Mouse (Mus musculus) CH12.LX (cell line): ENCODE measurements around the gene Synpo2. TPM values are rescaled to one million over a fixed set of nuclear protein-coding genes. Genes with fewer than 3 reads are reported as not detected.
A peak's percentile ranks its signal among the peaks of the same experiment; 100 is the strongest.

Source experiments
- DNase-seq: peaks from one replicate; pipeline ENCODE4 v3.0.0-alpha.2; 2013; ENCODE audit errors: extremely low read depth
- H3K27ac ChIP-seq: 2 replicates; pipeline ENCODE4 v1.5.1; 2012; ENCODE audit warnings: low read depth, mild to moderate bottlenecking, control low read depth, moderate library complexity; ENCODE audit not compliant: insufficient read depth
- H3K27me3 ChIP-seq: replicated peaks from 2 replicates; pipeline ENCODE3; 2012; ENCODE audit warnings: inconsistent platforms
- H3K36me3 ChIP-seq, 2 experiments: replicated peaks in 1 of 2; 2 replicates each; pipeline versions ENCODE3 to v1.6.1; 2012; ENCODE audit warnings: inconsistent platforms in 1 of 2, low read length in 1 of 2, mild to moderate bottlenecking in 1 of 2, mixed read lengths in 1 of 2, moderate library complexity in 1 of 2; ENCODE audit not compliant: control insufficient read depth in 1 of 2, insufficient read depth in 1 of 2
- H3K4me1 ChIP-seq, 2 experiments: 2 replicates each; pipeline ENCODE4 v1.6.1; 2012; ENCODE audit warnings: inconsistent platforms in 1 of 2, moderate library complexity in 1 of 2; ENCODE audit not compliant: insufficient read depth in 2 of 2, control insufficient read depth in 1 of 2
- H3K4me2 ChIP-seq: 2 replicates; pipeline ENCODE4 v1.6.1; 2012; ENCODE audit warnings: low read depth, mild to moderate bottlenecking, control low read depth; ENCODE audit not compliant: poor library complexity, insufficient read depth, severe bottlenecking
- H3K4me3 ChIP-seq, 3 experiments: fragments of 150-350 bp in 1 of 3; sonication (generic) in 1 of 3; replicated peaks in 1 of 3; 2 replicates each; pipeline versions ENCODE3 to v1.5.1; 2011 to 2012; ENCODE audit warnings: low read depth in 2 of 3, low read length in 2 of 3, mild to moderate bottlenecking in 2 of 3, moderate library complexity in 2 of 3, control low read depth in 1 of 3, improper control_type of control experiment in 1 of 3, inconsistent platforms in 1 of 3, mixed read lengths in 1 of 3; ENCODE audit not compliant: poor library complexity in 1 of 3
- H3K79me2 ChIP-seq: replicated peaks from 2 replicates; pipeline ENCODE4 v1.6.1; 2012; ENCODE audit warnings: mild to moderate bottlenecking, moderate library complexity; ENCODE audit not compliant: control insufficient read depth, poor library complexity, insufficient read depth, severe bottlenecking; ENCODE audit errors: extremely low read depth
- H3K9ac ChIP-seq: 2 replicates; pipeline ENCODE4 v1.6.1; 2012; ENCODE audit warnings: low read depth, mild to moderate bottlenecking, control low read depth, moderate library complexity; ENCODE audit not compliant: insufficient read depth
- H3K9me3 ChIP-seq: replicated peaks from 2 replicates; pipeline ENCODE3; 2012; ENCODE audit warnings: low read length, inconsistent platforms, mixed read lengths
- CHD1 ChIP-seq: IDR thresholded peaks from 2 replicates; pipeline ENCODE4 v1.6.1; 2012; ENCODE audit warnings: low read depth, low read length, improper control_type of control experiment, inconsistent platforms
- CHD2 ChIP-seq: IDR thresholded peaks from 2 replicates; pipeline ENCODE4 v1.6.1; 2011; ENCODE audit warnings: low read length, improper control_type of control experiment
- ELF1 ChIP-seq: IDR thresholded peaks from 2 replicates; pipeline ENCODE4 v1.6.1; 2014; ENCODE audit warnings: low read depth, mild to moderate bottlenecking, inconsistent platforms, low read length, improper control_type of control experiment
- EP300 ChIP-seq: IDR thresholded peaks from 2 replicates; pipeline ENCODE4 v1.6.1; 2011; ENCODE audit warnings: low read length, improper control_type of control experiment
- ETS1 ChIP-seq: conservative IDR thresholded peaks from 2 replicates; pipeline ENCODE4 v1.6.1; 2012; ENCODE audit warnings: low read depth, mild to moderate bottlenecking, inconsistent platforms, low read length, improper control_type of control experiment, moderate library complexity
- HCFC1 ChIP-seq: IDR thresholded peaks from 2 replicates; pipeline ENCODE4 v1.6.1; 2012; ENCODE audit warnings: low read depth, mild to moderate bottlenecking, inconsistent platforms, low read length, improper control_type of control experiment
- IRF4 ChIP-seq: IDR thresholded peaks from 2 replicates; pipeline ENCODE4 v1.6.1; 2014; ENCODE audit warnings: low read depth, mild to moderate bottlenecking, inconsistent platforms, low read length, improper control_type of control experiment
- JUN ChIP-seq: IDR thresholded peaks from 2 replicates; pipeline ENCODE4 v1.6.1; 2011; ENCODE audit warnings: low read depth, mild to moderate bottlenecking, low read length, improper control_type of control experiment, moderate library complexity; ENCODE audit not compliant: insufficient read depth
- JUND ChIP-seq: conservative IDR thresholded peaks from 2 replicates; pipeline ENCODE4 v1.6.1; 2011; ENCODE audit warnings: low read depth, low read length, improper control_type of control experiment
- KAT2A ChIP-seq: IDR thresholded peaks from 2 replicates; pipeline ENCODE4 v1.6.1; 2012; ENCODE audit warnings: low read length, improper control_type of control experiment, inconsistent platforms; ENCODE audit not compliant: insufficient replicate concordance
- MAFK ChIP-seq: IDR thresholded peaks from 2 replicates; pipeline ENCODE4 v1.6.1; 2011; ENCODE audit warnings: low read length, improper control_type of control experiment; ENCODE audit not compliant: insufficient replicate concordance
- MAX ChIP-seq: IDR thresholded peaks from 2 replicates; pipeline ENCODE4 v1.6.1; 2011; ENCODE audit warnings: low read length, improper control_type of control experiment
- MAZ ChIP-seq: IDR thresholded peaks from 2 replicates; pipeline ENCODE4 v1.6.1; 2012; ENCODE audit warnings: low read depth, mild to moderate bottlenecking, inconsistent platforms, low read length, improper control_type of control experiment, moderate library complexity
- MXI1 ChIP-seq: IDR thresholded peaks from 2 replicates; pipeline ENCODE4 v1.6.1; 2011; ENCODE audit warnings: mild to moderate bottlenecking, low read depth, low read length, improper control_type of control experiment
- NELFE ChIP-seq: IDR thresholded peaks from 2 replicates; pipeline ENCODE4 v1.6.1; 2011; ENCODE audit warnings: low read depth, low read length, improper control_type of control experiment
- NRF1 ChIP-seq: IDR thresholded peaks from 2 replicates; pipeline ENCODE4 v1.6.1; 2014; ENCODE audit warnings: low read depth, mild to moderate bottlenecking, inconsistent platforms, low read length, improper control_type of control experiment, moderate library complexity
- POLR2A ChIP-seq: IDR thresholded peaks from 2 replicates; pipeline ENCODE4 v1.6.1; 2011; ENCODE audit warnings: low read depth, mild to moderate bottlenecking, improper control_type of control experiment, low read length
- POLR2AphosphoS2 ChIP-seq: IDR thresholded peaks from 2 replicates; pipeline ENCODE4 v1.6.1; 2011; ENCODE audit warnings: low read depth, low read length, improper control_type of control experiment
- RAD21 ChIP-seq: IDR thresholded peaks from 2 replicates; pipeline ENCODE4 v1.6.1; 2011; ENCODE audit warnings: low read depth, mild to moderate bottlenecking, low read length, improper control_type of control experiment, moderate library complexity
- RCOR1 ChIP-seq: conservative IDR thresholded peaks from 2 replicates; pipeline ENCODE4 v1.6.1; 2012; ENCODE audit warnings: low read depth, mild to moderate bottlenecking, inconsistent platforms, low read length, improper control_type of control experiment
- SIN3A ChIP-seq: IDR thresholded peaks from 2 replicates; pipeline ENCODE4 v1.6.1; 2012; ENCODE audit warnings: low read length, improper control_type of control experiment, inconsistent platforms
- TCF12 ChIP-seq: IDR thresholded peaks from 2 replicates; pipeline ENCODE4 v1.6.1; 2014; ENCODE audit warnings: low read depth, mild to moderate bottlenecking, inconsistent platforms, low read length, improper control_type of control experiment
- USF1 ChIP-seq: IDR thresholded peaks from 2 replicates; pipeline ENCODE4 v1.6.1; 2014; ENCODE audit warnings: low read depth, mild to moderate bottlenecking, inconsistent platforms, low read length, improper control_type of control experiment
- ZC3H11A ChIP-seq: IDR thresholded peaks from 2 replicates; pipeline ENCODE4 v1.6.1; 2012; ENCODE audit warnings: low read depth, mild to moderate bottlenecking, inconsistent platforms, low read length, improper control_type of control experiment
- ZKSCAN1 ChIP-seq: IDR thresholded peaks from 2 replicates; pipeline ENCODE4 v1.6.1; 2012; ENCODE audit warnings: low read depth, inconsistent platforms, low read length, improper control_type of control experiment, borderline replicate concordance
- ZMIZ1 ChIP-seq: IDR thresholded peaks from 2 replicates; pipeline ENCODE4 v1.6.1; 2012; ENCODE audit warnings: low read depth, mild to moderate bottlenecking, inconsistent platforms, low read length, improper control_type of control experiment
- ZNF384 ChIP-seq: IDR thresholded peaks from 2 replicates; pipeline ENCODE4 v1.6.1; 2012; ENCODE audit warnings: low read depth, low read length, improper control_type of control experiment, inconsistent platforms
- dilution Hi-C: fragments of 300-500 bp; cut with MboI; formaldehyde crosslinking; loops from 2 replicates; pipeline ENCODE4 v1.14.3; 2020; ENCODE audit warnings: low sequenced_read_pairs; ENCODE audit not compliant: extremely low pct_unique_long_range_greater_than_20kb, extremely low pct_ligation_motif_present
- in situ Hi-C: fragments of 300-500 bp; cut with MboI; formaldehyde crosslinking; loops from 3 replicates; pipeline ENCODE4 v1.14.3; 2019; ENCODE audit warnings: low sequenced_read_pairs, low pct_ligation_motif_present, low pct_unique_long_range_greater_than_20kb, mixed read lengths
- polyA plus RNA-seq: library from polyadenylated mRNA; unstranded; fragments of >175 nt; gene quantifications from 2 replicates; pipeline ENCODE4 v1.2.1, GENCODE M21; 2012; ENCODE audit warnings: low read depth; ENCODE audit not compliant: insufficient read length
- total RNA-seq, 2 experiments: library from RNA; depleted of rRNA; stranded (reverse); fragments of 300-350 nt in 1 of 2; fragments of >200 nt in 1 of 2; gene quantifications; 2 replicates each; pipeline ENCODE4 v1.2.3; 2012 to 2014

Gene Synpo2
- total and polyA plus RNA-seq, 3 experiments = 0.13 to 1.1 (median 0.13) TPM

GRCm38 (mm10) chr3:123267741-123268201 is 31.8 kb upstream of the Synpo2 start:
- peaks cover 3 to 25% of the 10 kb centered on the region in 2 experiments; a peak in 3 of 4 replicates for H3K4me1 ChIP-seq
- H3K27ac ChIP-seq = 0 out of 2 replicates have a peak overlapping the region, but pooled peaks have one; percentile 2
- peak overlapping the region; percentile 82; the same call in 1 of the 2 replicates for H3K4me2 ChIP-seq
- in situ Hi-C loops (no loop called here), dilution Hi-C loops (no loop called here)
- peak; percentile 47 for DNase-seq
- peaks cover 16% of the 10 kb centered on the region; the same call in 1 of the 2 replicates for H3K79me2 ChIP-seq
- no peaks in the 10 kb centered on the region for H3K27me3 ChIP-seq
- H3K4me3 ChIP-seq = peak overlapping the region; percentile 74 to 92 (median 81)
- H3K9me3 ChIP-seq = no peaks in the 10 kb centered on the region
- TF ChIP-seq HCFC1 (no peak), MAX (peak; percentile 58; the same call in 1 of the 2 replicates), JUN (no peak), SIN3A (no peak), MAFK (peak; percentile 24; the same call in 1 of the 2 replicates), EP300 (0 out of 2 replicates have a peak, but pooled peaks have one; percentile 18), ETS1 (no peak), ELF1 (no peak), MXI1 (peak; percentile 31; the same call in 1 of the 2 replicates), CHD1 (peak; percentile 44; the same call in 1 of the 2 replicates), ZMIZ1 (0 out of 2 replicates have a peak, but pooled peaks have one; percentile 8)
- TF ChIP-seq, all 38 proteins: peak for 6
- Histone ChIP-seq H3K9ac (peak overlapping the region; percentile 61), H3K36me3 (peaks cover 23 to 31% of the 10 kb centered on the region in 2 experiments)

GRCm38 (mm10) chr3:123266753-123267651 is 31.1 kb upstream of the Synpo2 start, which contains the start of gene Sec24d:
Gene Sec24d, plus strand, starts transcription at chr3:123267455.
- Histone ChIP-seq H3K4me2 (peak within 1 kb of the TSS; percentile 82; the same call in 1 of the 2 replicates), H3K9ac (peak within 1 kb of the TSS; percentile 61), H3K4me1 (peaks cover 3 to 25% of the 10 kb centered on the region in 2 experiments; a peak in 3 of 4 replicates), H3K4me3 (peak within 1 kb of the TSS; percentile 74 to 92 (median 81)), H3K9me3 (no peaks in the 10 kb centered on the region), H3K79me2 (peaks cover 16% of the 10 kb centered on the region; the same call in 1 of the 2 replicates), H3K36me3 (peaks cover 18 to 25% of the 10 kb centered on the region in 2 experiments), H3K27ac (0 out of 2 replicates have a peak within 1 kb of the TSS, but pooled peaks have one; percentile 17), H3K27me3 (no peaks in the 10 kb centered on the region)
- dilution Hi-C loops (no loop called here), in situ Hi-C loops (no loop called here)
- peak; percentile 76 for DNase-seq
- TF ChIP-seq KAT2A (no peak), RCOR1 (no peak), TCF12 (peak; percentile 40; the same call in 1 of the 2 replicates), MXI1 (peak; percentile 79), NELFE (peak; percentile 59), EP300 (no peak), POLR2A (peak; percentile 62), MAX (no peak), IRF4 (0 out of 2 replicates have a peak, but pooled peaks have one; percentile 5), JUN (no peak), CHD2 (no peak), POLR2AphosphoS2 (no peak), ETS1 (0 out of 2 replicates have a peak, but pooled peaks have one; percentile 13), MAZ (no peak), SIN3A (no peak), ZKSCAN1 (no peak), USF1 (no peak), HCFC1 (no peak; the same call in 1 of the 2 replicates), ZC3H11A (no peak), JUND (no peak), MAFK (no peak), NRF1 (peak; percentile 64), ZNF384 (no peak), RAD21 (no peak)
